Mouse (Mus musculus): ENCODE data around the gene Cask. TPM values are rescaled to one million over a fixed set of nuclear protein-coding genes. Genes with fewer than 3 reads are reported as not detected.
"Not testable (repeated sequence)": the region's sequence is repeated elsewhere in the genome, so short reads cannot be mapped to it uniquely, and the experiment has no call there.

Cask gene
- total RNA-seq (2021): 100 to 1,000 TPM; 190 to 191 TPM

DNA sequence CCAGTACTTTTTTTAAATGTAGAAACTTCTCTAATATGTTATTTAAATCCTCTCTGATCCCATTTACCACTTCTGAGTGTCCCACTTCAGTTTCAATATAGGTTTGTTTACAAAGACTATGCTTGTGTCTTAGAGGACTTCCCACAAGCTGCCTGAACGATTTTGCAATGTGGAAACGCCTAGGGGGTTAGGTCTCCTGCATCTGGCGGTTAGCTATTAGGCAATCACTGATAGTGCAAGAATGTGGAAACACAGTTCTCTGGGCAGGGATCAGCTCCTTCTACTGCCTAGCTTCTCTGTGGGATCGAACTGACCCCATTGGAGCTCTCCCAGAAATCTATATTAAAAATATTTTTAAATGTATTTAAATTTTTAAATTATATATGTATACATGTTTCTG, at the start of gene Cask:
Cask (minus strand) TSS at position 83 of the 400 bp plus-strand sequence.
- no peak for DNase-seq
- intact Hi-C loops (cut with DNase I): no loop called here

DNA sequence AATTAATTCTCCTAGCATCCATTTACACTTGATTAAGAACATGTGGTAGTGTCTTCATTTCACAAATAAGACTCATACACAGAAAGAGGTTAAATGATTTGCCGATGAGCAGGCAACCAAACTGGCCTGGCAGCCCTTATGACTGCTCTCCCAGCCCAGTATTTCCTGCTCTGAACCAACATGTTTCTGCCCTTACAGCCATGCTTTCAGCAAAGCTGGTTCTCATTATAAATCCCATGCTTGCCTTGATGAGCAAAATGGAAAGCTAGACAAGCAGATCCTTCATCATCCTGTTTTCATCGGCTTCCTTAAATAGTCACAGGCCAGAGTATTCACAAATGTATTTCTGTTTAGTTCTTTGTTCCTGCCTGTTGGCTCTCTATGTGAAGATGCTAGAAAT, 38.8 kb upstream of the Cask start:
- intact Hi-C loops (cut with DNase I): no loop called here
- DNase-seq: no peak

DNA sequence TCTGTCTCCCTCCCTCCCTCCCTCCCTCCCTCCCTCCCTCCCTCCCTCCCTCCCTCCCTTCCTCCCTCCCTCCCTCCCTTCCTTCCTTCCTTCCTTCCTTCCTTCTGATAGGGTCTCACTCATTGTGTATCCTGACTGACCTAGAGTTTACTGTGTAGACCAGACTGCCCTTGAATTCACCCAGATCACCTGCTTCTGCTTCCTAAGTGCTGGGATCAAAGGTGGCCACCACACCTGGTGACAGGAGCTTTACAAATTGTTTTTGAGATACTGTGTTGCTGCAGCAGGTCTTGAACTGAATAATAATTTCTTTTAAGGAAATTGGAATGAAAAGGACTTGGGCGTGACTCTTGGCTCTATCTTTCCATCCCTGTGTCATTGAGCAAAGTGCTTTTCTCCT, 33.2 kb upstream of the Cask start:
- no peak for DNase-seq
- intact Hi-C loops (cut with DNase I): no loop called here

DNA sequence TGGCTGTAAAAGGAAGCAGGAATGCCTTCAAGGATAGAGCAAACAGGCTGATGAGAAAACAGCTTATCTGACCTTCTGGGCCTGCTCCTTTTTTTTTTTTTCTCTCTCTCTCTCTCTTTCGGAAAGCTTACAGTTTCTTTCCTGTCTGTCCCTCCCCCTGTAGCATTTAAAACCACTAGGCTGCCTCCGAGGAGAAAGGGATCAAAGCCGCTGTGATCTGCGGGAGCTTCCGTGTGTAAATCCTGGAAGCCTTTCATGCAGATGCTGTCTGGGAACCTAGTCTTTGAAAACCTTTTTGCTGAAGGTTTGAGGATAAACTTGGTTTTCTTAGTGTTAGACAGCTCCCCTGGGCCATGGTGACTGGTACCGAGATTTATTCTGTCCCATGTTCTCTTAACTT, 30.8 kb upstream of the Cask start:
- intact Hi-C loops (cut with DNase I): no loop called here
- no peak for DNase-seq

DNA sequence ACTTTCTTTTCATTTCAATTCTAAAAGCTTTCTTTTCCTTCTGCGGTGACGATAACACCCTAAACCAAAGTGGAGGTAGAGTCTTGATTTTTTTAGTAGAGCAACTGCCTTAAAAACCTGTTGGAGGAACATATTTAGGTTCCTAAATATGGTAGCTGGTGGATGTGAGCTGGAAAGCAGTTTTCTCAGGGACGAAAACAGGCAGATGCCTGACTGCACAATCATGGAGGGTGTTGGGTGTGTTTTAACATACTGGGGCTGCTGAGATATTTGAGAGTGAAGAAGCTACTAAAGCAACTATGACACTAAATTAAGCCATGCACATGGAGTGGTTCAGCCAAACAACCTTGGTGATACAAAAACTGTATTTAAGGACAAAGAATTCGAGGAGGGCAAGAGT, 9.0 kb upstream of the Cask start:
- no peak for DNase-seq
- intact Hi-C loops (cut with DNase I): no loop called here

DNA sequence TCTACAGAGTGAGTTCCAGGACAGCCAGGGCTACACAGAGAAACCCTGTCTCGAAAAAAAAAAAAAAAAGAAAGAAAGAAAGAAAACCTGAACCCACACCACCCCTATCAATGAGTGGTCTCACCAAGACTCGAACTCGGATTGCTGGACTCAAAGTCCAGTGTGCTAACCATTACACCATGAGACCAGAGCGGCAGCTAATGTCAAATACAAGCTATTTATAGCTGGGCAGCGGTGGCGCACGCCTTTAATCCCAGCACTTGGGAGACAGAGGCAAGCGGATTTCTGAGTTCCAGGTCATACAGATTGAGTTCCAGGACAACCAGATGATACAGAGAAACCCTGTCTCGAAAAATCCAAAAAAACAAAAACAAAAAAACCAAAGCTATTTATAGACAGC, 7.9 kb upstream of the Cask start:
- intact Hi-C loops (cut with DNase I): no loop called here
- DNase-seq: no peak

DNA sequence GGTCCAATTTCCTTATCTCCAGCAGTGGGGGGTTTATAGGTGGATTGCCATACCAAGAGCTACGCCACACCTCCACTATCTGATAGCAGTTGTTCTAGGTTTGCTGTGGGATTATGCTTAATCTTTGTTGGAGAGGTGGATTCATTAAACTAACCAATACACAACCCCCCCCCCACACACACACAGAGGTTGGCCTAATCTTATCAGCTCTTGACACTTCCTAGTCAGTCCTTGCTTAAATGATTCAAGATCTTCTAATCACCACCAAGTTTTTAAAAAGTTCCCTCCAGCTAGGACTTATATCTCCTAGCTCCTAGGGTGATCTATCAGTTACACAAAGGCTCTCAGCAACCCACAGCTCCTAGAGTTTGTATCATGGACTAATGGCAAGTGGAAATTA, 2.7 kb downstream of the Cask start:
- no peak for DNase-seq
- intact Hi-C loops (cut with DNase I): no loop called here

DNA sequence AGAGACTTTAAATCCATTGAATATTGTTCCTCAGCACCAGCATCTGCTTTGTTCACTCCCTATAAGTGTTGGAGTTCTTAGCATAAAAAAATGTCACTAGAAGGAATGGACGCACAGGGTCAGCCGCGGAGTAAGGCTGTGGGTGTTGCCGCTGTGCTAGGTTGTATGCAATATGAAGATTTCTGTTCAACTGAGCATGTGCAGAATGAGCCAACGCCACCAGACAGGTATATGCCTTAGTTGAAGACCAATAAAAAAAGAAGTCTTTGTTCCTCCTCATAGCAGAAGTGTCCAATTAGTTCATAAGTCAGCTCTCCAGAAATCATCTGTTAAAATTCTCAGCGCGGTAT, 3.7 kb downstream of the Cask start:
- intact Hi-C loops (cut with DNase I): no loop called here
- DNase-seq: peak; percentile 5

DNA sequence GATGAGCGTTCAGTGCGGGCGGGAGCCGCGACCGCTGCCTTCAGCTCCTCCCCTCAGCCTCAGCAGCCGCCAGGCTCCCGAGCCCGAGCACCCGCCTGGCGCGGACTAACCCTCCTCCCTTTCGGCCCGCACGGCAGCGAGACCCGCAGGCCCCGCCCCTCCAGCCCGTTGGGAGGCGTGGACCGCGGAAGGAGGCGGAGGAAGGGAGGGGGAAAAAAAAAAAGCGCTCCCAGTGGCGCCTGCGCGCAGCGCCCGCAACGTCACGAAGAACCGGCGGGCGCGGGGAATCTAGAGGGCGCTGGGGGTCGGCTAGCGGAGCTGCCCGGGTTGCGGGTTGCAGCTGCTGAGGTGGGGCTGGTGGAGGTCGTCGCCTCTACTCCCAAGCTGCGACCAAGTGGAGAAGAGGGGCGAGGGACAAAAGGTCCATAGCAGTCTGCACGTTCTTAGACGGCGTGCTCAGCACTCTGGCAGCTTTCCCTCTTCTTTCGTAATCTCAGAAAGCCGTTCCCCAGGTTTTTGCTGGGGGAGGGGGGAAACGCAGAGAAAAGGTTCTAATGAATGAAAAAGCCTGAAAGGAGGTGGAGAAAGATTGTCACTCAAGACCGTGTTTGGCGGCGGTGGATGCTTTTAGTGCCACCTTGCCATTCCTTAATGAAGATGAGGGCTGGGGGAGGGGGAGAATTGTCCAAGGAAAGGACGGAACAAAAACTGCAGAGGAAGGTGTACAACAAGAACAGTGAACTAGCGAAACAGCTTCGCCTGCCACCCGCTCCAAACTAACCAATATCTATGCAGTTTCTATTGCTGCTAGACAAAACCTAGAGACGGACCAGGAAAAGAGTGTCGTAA, 4.3 kb downstream of the Cask start:
- intact Hi-C loops (cut with DNase I): no loop called here
- peak; percentile 94 for DNase-seq

DNA sequence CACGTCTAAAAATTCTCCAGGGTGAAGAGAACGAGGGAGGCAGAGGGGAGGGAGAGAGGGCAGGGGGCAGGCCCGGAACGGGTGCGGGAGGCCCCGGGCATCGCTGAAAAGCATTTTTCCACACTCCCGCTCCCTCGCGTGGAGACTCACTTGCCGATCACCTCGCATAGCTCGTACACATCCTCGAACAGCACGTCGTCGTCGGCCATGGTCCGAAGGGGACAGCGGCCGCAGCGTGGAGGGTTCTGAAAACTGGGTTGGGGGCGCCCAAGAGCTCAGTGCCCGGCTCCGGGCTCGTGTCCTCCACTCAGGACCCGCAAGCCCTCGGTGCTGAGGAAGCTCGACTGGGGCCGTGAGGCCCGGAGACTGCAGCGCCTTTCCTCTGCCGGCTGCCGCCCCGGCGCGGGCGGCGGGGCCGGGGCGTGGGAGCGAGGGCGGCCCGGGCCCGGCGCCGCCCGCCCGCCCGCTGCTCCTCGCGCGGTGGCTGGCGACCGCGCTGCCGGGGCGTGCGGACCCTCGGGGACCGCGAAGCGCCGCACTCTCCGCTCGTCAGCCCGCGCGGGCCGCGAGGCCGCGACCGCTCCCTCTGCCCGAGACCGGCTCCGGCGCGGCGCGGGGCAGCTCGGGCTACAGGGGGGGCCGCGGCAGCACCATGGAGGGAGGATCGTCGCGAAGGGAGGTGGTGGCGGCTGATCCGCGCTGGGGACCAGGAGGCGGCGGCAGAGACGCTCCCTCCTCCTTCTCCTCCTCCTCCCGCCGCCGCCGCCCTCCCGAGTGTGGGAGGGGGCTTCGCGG, 5.1 kb downstream of the Cask start:
- intact Hi-C loops (cut with DNase I): no loop called here
- DNase-seq: peak; percentile 65

DNA sequence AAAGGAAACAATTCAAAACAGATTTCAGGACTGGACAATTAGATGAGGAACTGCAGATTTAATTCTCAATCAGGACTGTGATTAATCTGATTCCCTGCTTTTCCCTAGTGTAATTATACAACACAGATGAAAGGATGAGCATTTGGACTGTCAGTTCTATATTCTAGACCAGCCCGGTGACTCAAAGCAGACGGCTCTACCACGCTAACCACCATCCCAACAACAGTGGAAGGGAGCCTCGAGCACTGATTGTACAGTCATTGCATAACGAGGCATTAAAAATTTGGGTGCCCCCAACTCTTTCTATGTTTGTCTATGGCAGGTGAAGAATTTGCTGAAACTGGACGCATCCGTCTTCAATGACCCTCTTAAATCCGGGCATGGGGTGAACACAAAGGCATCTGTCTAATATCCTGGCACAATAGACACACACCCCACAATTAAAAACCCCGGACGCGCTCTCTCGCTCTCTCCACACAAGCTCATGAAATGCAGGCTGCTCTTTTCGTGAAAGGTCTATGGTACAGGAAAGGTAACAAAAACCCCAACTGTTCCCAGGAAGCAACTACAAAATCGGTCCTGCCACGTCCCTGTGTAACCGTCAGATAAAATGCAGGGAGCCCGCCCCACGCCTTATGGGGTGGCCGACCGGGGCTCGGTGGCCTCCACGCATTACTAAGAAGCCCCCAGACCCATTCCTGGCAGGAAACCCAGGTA, 5.9 kb downstream of the Cask start:
- intact Hi-C loops (cut with DNase I): no loop called here
- peak; percentile 0 for DNase-seq

DNA sequence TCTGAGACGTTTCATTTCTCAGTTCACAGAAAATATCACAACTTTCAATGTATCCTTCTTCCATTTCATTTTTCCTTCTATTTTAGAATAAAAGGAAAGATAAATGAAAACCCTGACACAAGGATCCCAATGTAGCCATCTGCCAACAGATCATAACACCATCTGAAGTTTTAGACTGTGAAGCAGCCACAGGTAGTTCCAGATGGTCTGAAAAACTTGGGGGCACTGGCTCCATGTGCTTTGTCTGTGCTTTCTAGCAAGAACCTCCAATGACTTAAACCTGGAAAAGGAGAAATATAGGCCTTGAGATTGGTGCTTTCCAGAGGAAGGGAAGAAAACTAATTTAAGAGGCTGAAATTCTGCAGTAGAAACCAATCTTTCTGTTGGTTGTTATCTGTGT, 28.4 kb downstream of the Cask start:
- no peak for DNase-seq
- intact Hi-C loops (cut with DNase I): no loop called here

DNA sequence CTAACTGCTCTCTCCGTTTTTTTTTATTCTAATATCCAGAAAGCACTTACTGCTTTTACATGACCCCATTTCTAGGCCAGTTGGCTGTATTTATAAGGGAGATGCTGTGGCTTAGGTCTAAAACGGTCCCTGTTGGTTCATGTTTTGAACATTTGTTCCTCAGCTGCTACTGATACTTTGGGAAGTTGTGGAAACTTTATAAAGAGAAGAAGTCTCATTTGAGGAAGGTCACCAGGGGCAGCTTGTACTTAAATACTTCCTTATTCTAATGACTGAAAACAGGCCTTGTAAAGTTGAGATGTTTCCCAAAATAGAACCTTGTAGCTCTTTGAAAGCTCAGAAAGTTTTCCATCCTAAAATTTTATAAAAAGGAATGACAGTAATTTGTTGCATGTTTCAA, 52.4 kb downstream of the Cask start:
- intact Hi-C loops (cut with DNase I): no loop called here
- no peak for DNase-seq

DNA sequence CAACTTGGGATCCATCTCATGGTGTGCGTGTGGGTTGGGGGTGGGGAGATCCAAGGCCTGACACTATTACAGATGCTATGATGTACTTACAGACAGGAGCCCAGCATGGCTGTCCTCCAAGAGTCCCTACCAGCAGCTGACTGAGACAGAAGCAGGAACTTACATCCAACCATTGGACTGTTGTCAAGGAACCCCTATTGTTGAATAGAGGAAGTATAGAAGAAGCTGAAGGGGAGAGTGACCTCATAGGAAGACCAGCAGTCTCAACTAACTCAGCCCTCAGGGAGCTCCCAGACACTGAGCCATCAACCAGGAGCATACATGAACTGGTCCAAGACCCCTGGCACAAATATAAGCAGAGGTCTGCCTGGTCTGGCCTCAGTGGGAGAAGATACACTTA, 85.5 kb downstream of the Cask start:
- DNase-seq: no peak
- intact Hi-C loops (cut with DNase I): no loop called here

DNA sequence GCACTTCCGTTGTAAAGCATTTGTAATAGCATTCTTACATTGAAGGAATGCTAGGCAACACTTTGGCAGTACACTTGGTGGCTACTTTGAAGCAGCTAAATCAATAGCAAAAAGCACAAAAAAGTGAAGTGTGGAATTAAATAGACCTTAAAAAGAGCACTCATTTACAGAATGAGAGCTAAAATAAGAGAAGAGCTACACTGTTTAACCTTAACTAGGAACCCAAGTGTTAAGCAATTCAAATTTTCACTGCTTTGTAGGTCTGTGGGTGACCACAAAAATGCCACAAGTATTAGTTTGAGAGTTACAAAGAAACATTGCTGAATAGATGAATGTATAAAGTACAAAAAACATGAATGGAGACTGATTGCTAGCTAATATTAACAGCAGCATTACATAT, 86.1 kb downstream of the Cask start:
- intact Hi-C loops (cut with DNase I): no loop called here
- no peak for DNase-seq

DNA sequence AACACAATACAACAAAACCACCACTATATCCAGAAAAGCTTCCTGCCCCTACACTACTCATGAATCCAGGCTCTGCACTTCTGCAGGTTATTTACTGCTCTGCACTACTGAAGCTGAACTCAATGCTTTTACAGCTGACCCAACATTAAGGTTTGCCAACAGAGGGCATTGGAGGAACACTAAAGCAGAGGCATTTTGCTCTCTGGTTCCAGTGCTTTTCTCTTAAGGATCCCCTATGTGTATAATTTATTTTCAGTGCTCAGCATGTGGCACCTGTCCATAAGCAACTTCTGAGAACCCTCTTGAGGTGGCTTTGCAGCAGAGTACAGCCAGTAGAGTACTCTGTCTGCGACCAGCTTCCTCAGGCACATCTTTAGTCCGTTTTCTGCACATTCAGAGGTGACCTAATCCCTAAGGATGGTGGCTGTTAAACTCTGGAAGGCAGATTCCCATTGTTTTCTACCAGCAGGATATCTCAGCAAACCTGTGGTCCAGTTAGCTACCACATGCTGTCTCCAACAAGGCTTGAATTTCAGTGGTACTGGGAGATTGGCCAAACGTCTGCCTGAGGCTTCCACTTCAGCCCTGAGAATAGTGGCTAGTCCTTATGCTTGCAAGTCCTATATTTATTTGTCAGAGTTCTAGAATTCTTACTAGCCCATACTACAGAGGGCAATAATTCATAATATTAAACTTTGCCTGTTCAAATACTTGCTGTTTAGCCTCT, 93.7 kb downstream of the Cask start:
- intact Hi-C loops (cut with DNase I): no loop called here
- DNase-seq: no peak

DNA sequence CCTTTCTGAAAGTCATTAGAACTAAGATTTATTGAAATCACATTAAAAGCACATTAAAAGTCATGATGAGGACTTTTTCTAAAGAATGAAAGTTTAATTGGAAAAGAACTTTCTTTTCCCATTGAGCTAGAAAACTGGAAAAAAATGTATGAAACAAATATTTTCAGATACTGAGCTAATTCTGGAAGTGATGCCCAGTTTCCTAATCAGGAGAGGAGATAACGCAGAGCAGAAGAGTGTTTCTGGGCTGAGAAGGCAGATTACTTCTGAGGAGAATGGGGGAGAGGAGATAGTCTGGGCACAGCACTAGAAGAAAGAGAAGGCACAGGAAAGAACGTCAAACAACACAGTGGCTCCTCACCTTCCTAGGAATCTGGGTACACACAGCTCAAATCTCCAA, 110.1 kb downstream of the Cask start:
- intact Hi-C loops (cut with DNase I): no loop called here
- no peak for DNase-seq

DNA sequence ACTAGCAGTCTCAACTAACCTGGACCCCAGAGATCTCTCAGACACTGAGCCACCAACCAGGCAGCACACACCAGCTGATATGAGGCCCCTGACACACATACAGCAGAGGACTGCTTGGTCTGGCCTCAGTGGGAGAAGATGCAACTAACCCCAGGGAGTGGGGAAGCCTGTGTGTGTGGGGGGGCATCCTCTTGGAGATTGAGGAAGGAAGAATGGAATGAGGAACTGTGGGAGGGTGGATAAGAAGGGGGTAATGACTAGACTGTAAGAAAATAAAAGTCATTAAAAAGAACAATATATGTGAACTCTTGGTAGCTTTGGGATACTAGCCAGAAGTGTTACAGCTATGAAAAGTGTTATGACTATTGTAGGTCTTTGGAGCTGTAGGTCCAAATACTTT, 120.4 kb downstream of the Cask start:
- intact Hi-C loops (cut with DNase I): loop anchor here (10.0 kb wide), 1 partner anchor 104 kb away; no protein-coding TSS in a partner anchor
- not testable (repeated sequence) for DNase-seq

DNA sequence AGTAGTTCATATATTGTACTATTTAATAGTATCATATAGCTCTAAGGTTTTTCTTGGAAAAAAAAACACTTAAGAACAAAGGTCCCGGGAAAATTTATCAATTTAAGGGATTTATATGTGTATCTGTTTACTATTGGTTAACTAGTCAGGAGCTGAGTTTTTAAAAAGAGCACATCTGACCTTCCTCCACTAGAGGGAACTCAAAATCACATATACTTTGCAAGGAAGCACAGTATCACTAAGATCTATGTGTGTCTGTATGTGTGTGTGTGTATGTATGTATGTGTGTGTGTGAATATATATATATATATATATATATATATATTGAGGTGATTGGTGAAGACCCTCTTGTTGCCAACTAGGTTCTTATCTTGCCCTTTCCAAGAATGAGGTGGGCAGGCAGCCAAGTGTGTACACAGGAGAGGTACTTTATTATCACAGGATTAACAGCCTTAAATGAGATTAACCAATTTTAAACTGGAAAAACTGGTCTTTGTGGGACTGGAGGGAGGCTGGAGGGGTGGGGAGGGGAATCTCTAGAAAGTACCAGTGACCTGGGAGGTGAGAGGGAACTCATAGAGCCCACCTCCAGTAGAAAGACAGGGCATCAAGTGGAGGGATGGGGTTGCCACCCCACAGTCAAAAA, 121.2 kb downstream of the Cask start:
- peak; percentile 6 for DNase-seq
- intact Hi-C loops (cut with DNase I): loop anchor here (10.0 kb wide), 1 partner anchor 105 kb away; no protein-coding TSS in a partner anchor
